Mouse (Mus musculus): ENCODE data around the gene Pck1.

The Pck1 gene

DNA sequence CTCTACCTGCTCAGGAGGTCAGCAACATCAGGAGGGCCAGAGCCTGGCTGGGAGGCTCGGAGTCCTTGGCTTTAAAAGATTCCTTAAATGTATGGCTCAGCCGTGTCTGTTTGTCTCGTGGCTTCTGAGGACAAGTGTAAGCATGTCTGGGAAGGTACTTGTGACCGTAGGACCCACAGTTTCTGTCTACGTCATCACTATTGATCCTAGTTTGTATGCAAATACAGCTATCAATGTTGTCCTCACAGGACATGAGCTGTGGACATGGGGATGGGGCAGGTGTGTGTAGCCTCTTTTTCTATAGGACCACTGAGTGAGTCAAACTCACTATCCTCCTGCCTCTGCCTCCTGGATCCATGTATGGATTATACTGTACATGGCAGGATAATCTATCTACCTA lies 4.8 kb upstream of the Pck1 start:
- DNase-seq (ENCODE audit: low spot score) = no peak

DNA sequence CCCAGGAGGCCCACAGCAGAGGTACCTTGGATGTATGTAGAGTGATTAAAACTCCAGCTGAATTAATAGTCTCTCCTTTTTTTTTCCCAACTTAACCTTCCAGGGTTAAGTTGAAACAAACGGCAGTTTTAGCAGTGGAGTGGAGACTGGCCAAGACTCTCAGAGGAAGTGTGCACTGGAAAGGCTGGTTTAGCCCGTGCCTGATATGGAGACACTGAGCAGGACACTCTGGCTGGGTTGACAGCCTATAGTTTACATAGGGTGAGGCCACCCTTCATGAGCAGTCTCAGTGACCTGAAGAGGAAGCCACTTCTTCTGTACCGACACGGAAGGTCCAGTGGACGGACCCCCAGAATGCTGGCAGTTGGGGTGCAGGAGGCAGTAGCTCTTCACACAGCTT lies 1.5 kb upstream of the Pck1 start:
- no peak for DNase-seq (ENCODE audit: low spot score)

DNA sequence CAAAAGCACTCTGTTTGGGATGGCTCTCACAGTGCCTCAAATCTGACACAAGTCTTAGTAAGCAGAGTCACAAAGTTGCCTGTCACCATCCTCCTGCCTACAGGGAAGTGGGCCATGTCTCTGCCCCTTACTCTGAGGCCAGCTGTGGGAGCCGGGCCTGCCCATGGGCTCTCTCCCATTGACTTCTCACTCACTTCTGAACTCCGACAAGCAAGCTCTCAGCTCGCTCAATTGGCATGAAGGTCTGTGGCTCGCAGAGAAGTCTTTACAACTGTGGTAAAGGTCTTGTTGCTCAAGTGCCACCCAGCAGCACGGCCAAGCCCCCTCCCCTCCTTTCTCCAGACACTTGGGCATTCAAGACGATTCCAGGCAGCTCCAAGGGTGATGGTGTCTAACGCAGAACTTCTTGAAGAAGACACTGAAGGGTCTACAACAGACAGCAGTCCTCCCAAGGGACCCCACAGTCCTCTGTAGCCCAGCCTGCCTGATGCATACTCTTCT lies 1.0 kb upstream of the Pck1 start:
- no peak for DNase-seq (ENCODE audit: low spot score)

DNA sequence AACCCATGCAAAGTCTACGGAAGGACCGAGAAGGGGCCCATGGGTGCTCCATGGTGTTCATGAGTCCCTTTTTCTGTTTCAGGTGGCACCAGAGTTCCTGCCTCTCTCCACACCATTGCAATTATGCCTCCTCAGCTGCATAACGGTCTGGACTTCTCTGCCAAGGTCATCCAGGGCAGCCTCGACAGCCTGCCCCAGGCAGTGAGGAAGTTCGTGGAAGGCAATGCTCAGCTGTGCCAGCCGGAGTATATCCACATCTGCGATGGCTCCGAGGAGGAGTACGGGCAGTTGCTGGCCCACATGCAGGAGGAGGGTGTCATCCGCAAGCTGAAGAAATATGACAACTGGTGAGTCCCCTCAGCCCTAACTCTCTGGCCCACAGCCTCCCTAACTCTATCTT lies 418 bp downstream of the Pck1 start:
- DNase-seq (ENCODE audit: low spot score) = no peak

DNA sequence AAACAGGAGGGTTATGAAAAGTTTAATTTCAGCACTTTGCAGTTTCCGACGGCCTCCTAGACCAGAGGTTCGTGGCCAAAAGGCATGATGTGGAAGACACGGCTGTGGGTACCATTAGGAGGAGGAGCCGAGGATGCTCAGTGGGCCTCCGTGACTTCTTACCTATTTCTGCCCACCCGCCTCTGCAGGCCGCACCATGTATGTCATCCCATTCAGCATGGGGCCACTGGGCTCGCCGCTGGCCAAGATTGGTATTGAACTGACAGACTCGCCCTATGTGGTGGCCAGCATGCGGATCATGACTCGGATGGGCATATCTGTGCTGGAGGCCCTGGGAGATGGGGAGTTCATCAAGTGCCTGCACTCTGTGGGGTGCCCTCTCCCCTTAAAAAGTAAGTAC lies 1.7 kb downstream of the Pck1 start:
- DNase-seq (ENCODE audit: low spot score) = no peak

DNA sequence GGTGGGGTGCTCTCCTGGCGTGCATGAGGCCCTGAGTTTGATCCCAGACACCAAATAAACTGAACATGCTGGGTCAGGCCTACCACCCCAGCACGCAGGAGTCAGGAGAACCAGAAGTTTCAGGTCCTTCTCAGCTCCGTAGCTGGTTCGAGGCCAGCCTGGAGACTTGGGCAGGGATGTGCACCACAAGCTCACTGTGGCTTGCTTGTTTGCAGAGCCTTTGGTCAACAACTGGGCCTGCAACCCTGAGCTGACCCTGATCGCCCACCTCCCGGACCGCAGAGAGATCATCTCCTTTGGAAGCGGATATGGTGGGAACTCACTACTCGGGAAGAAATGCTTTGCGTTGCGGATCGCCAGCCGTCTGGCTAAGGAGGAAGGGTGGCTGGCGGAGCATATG lies 2.1 kb downstream of the Pck1 start:
- DNase-seq (ENCODE audit: low spot score) = no peak

DNA sequence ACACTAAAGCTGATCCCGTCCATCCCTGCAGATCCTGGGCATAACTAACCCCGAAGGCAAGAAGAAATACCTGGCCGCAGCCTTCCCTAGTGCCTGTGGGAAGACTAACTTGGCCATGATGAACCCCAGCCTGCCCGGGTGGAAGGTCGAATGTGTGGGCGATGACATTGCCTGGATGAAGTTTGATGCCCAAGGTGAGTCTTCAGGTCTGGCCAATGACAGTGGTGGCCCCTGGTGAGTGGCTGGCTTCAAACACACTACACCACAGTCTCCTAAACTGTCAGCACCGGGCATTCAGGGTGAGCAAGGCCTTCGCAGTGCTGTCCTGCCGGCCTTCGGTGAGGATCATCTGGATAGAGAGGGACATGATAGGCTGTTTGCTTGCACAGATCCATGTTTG lies 3.1 kb downstream of the Pck1 start:
- DNase-seq (ENCODE audit: low spot score) = no peak

DNA sequence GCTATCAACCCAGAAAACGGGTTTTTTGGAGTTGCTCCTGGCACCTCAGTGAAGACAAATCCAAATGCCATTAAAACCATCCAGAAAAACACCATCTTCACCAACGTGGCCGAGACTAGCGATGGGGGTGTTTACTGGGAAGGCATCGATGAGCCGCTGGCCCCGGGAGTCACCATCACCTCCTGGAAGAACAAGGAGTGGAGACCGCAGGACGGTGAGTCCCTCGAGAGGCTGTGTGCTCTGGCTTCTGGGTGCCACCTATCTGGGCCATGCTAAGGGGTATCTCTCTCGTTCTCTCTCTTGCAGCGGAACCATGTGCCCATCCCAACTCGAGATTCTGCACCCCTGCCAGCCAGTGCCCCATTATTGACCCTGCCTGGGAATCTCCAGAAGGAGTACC lies 4.1 kb downstream of the Pck1 start:
- DNase-seq (ENCODE audit: low spot score) = no peak

DNA sequence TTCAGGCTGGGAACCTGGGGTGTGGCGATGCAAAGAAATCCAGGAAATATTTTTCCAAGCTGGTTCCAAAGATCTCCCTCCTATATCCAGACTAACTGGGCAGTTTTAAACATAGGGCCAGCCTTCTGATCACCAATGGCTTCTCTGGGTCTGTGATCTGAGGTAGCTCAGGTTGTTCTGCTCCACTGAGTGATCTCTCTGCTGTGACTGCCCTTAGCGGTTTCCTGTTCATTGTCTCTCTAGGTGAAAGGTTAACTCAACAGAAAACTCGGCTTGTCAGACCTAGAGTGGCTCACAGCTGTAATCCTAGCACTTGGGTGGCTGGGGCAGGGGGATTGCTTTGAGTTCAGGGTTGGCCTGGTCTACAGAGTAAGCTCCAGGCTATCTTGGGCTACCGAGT lies 4.5 kb downstream of the Pck1 start:
- no peak for DNase-seq (ENCODE audit: low spot score)

DNA sequence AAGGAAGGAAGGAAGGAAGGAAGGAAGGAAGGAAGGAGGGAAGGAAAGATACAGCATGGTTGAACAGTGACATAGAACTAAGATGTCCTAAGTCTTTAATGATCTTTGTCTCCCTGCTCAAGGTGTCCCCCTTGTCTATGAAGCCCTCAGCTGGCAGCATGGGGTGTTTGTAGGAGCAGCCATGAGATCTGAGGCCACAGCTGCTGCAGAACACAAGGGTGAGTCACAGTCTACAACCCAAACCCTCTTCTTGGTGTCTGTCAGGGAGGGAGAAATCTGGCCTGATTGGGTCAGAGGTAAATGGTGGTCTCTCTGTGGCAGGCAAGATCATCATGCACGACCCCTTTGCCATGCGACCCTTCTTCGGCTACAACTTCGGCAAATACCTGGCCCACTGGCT lies 5.0 kb downstream of the Pck1 start:
- DNase-seq (ENCODE audit: low spot score) = no peak

DNA sequence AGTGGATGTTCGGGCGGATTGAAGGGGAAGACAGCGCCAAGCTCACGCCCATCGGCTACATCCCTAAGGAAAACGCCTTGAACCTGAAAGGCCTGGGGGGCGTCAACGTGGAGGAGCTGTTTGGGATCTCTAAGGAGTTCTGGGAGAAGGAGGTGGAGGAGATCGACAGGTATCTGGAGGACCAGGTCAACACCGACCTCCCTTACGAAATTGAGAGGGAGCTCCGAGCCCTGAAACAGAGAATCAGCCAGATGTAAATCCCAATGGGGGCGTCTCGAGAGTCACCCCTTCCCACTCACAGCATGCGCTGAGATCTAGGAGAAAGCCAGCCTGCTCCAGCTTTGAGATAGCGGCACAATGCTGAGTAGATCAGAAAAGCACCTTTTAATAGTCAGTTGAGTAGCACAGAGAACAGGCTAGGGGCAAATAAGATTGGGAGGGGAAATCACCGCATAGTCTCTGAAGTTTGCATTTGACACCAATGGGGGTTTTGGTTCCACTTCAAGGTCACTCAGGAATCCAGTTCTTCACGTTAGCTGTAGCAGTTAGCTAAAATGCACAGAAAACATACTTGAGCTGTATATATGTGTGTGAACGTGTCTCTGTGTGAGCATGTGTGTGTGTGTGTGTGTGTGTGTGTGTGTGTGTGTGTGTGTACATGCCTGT lies 5.7 kb downstream of the Pck1 start:
- DNase-seq (ENCODE audit: low spot score) = no peak

DNA sequence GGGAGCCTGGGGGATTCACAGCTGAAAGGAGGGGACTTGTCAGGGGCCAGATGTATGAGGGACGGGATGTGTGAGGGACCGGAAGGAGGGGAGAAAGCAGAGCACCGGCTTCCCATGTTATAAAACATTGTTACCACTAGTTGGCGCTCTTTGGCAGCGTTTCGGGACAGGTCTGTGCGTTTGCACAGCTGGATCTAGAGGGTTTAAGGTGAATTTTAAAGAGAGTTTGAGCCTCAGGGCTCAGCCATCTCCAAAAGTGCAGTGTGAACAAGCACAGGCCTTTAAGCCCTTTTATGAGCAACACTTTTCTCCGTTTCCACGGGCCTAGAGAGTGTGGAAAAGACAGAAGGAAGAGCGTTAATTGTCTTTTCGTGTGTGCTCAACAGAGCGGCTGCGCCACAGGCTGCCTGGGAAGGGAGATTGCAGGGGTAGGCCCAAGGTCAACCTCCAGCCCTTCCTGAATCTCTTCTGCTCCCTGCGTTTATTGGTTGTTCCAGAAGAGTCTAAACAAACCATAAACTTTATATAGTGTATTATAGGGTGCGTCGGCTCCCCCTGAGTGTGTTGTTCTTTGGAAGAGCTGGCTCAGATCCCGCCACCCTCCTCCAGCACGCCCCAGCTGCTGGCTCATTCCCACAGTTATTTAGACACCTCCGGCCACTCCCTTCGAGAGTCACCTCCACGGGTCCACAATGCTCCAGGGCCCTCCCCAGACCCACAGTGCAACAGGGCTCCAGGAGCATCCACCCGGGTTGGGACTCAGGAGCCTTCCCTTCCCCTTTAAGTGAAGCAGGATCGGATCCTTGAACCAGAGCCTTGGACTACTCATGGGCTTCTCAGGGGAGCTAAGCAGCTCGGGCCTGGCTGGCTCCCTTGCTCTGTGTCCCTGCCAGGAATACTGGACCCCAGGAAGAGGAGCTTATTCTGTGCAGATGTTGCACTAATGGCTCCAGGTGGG lies 6.8 kb downstream of the Pck1 start:
- no peak for DNase-seq (ENCODE audit: low spot score)

DNA sequence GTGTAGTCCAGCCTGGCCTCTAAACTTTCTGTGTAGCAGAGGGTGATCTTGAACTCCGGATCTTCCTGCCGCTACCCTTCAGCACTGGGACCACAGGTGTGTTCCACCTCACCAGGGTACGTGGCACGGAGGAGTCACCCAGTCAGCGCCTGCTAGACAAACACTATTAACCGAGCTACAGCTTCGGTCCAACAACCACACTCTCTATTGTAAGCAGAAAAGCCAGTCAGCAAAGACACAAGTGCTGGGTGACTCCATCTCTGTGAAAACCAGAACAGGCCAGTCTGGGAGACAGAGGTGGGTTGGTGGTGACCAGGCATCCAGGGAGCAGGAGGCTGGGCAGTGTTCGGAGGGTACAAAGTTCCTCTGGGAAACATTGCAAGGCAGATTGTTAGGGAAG lies 10.5 kb downstream of the Pck1 start:
- no peak for DNase-seq (ENCODE audit: low spot score)

DNA sequence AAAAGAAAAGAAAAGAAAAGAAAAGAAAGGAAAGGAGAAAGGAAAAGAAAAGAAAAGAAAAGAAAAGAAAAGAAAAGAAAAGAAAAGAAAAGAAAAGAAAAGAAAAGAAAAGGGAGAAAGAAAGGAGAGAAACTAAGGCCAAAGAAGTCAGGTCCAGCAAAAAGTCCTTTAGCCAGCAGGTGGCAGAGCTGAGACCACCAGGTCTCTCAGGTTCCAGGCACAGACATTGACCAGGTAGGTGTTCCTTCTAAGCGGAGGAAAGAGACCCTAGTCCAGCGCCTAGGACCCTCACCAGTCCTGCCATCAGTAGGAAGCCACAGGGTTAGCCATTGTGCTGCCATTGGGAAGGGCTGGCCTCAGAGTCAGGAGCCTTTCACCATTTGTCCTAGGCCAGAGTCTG lies 11.5 kb downstream of the Pck1 start:
- DNase-seq (ENCODE audit: low spot score) = no peak

DNA sequence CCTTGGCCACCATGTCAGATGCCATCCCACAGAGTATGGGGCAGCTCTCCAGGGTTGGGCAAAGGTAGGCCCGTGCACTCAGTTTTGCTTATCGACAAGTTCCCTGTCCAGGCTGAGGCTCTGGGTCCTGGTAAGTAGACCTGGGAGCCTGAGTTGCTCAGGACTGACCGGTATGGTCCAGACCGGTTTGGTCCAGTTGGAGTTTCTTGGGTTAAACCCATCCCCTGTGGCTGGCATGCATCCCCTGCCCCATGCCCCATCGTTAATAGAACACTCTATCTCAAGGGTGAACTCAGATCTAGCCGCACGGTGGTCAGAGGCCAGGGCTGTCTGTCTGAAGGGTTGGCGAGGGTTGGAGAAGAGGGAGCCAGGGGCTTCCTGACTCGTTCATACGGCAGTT lies 12.1 kb downstream of the Pck1 start:
- DNase-seq (ENCODE audit: low spot score) = no peak

DNA sequence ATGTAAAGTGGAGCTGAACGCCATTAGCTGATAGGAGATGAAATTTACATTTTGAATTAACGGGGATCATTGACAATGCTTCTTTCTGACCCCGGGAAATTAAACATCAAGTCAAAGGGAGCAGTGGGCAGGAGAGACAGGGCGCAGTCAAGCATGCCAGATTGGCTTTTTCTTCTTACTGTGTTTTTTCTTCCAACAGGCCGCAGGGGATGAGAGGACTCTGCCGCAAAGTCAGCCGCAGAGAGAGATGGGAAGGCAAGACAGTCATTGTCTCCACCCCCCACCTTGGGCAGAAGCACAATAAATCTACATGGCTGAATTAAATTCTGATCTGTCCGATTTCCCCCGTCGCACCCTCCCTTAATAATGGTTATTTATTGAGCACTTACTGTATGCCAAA lies 12.5 kb downstream of the Pck1 start:
- DNase-seq (ENCODE audit: low spot score) = no peak

DNA sequence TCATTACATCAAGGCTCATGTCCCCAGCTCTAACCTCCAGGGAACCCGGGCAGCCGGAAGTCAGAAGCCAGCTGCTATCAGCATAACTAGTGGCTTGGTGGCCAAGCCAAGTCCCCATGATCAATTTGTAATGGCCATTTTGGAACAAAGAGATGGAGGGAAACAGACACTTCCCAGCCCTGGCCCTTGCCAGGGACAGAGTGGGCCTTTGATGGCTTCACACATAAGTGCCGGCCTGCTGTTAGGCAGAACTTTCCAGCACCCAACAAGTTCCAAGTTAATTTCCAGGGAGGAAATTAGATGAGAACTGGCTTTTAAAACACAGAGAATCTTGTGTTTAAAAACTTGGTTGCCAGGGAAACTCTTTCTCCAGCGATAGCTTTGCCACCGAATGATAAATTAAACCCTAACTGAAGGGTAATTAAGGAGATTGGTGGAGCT lies 15.6 kb downstream of the Pck1 start:
- no peak for DNase-seq (ENCODE audit: low spot score)

DNA sequence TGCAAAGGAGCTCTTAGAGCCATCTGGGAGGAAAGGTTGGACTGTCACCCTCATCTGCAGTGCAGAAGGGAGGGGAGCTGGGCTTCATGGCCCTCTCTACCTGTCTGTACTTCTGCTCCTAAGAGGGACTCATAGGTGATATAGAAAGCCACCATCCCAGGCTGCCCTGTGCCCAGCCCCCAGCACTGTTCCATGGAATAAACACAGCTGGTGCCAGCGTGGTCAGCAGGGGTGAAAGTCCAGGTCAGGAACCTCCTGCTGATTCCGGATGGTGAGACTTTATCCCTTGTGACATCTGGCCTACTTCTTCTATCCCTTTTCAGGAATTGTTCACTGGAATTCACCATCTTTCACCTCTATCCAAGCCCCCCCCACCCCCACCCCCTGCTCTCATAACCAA lies 17.2 kb downstream of the Pck1 start:
- no peak for DNase-seq (ENCODE audit: low spot score)

DNA sequence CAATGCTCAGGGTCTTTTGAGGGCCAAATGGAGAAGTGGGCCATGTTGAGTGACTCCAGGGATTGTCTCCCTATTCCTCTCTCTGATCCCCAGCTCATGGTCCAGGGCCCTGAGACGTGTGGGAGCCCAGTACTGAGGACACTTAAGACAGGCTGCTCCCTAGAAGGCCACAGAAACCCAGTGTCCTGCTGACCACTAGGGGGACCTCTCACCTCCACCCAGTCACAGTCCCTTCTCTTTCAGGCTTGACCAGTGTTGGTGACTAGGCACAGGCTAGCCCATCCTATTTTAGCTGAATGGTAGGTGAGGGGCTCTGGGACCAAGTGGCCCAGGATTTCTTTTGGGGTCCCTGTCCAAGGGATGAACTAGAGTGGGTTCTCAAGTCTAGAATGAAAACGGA lies 17.9 kb downstream of the Pck1 start:
- no peak for DNase-seq (ENCODE audit: low spot score)

DNA sequence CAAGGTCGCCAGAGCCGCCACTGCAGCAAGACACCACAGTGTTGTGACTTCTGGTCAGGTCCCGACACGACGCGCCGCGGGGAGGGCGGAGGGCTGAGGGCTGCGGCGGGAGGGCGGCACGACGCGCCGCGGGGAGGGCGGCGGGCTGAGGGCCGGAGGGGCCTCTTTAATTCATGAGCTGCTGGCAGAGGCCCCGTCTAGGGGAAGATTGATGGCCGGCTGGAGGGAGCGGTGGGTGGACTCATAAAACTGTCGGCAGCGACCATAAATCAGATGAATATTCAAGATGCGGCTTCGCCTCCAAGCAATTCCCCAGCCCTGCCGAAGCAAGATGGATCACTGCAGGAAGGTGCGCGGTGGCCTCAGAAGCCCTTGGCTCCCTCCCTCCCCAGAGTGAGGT lies 18.6 kb downstream of the Pck1 start:
- DNase-seq (ENCODE audit: low spot score) = no peak

DNA sequence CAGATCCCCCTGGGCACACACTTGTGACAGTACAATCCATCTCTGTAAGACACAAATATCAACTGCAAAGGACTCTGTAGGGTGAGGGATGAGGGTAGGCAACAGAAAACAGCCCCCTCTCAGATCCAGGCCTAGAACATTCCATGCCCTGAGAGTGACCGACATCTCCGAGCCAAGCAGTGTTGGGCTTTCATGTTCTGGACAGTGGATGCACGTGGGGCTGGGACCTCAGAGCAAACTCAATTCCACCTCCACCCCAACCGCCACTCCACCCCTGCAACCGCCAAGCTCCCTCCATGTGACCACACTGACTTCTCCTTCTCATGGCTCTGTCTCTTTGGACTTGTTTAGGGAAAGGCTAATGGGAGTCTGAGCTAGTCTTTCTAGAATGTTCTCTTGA lies 19.1 kb downstream of the Pck1 start:
- DNase-seq (ENCODE audit: low spot score) = no peak

DNA sequence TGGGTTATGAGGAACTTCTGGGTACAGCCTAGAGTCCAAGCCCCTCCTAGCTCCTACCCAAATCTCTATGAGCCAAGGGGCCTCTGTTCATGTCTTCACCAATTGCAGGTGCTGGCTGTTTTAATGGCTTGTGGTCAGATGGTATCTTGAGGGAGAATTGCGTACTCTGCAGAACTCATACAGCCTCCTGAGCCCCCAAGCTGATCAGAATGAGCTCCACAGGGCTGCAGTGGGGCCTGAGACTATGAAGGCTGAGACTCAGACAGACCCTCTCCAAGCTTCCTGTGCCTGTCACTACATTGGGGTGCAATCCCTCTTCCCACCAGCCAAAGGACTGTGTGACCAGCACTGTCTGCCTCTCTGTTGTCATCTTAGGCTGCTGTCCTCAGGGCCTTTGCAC lies 19.5 kb downstream of the Pck1 start:
- DNase-seq (ENCODE audit: low spot score) = no peak

DNA sequence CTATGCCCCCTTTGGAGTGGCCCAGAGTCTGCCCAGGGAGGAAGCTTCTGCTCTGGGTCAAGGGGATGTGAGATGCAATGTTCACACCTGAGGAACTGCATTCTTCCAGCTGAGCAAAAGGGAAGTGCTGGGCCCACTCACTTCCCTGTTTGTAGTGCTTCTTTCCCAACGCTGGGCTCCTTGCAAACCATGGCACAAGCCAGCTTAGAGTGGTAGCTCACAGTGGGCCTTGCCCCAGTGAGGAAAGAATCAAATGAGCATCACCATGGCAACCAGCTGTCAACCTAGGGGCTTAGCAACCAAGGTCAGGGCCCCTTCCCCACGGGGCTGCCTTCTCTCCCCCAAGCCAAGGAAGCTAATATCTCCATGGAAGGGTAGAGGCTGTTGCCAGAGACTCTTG lies 20.2 kb downstream of the Pck1 start:
- no peak for DNase-seq (ENCODE audit: low spot score)
